Comparison of ENCODE assay signal across 8 mouse cellular contexts in genomic region chr17:34899053-34899889, GRCm38 (mm10). TPM values are rescaled to one million over a fixed set of nuclear protein-coding genes. Genes with fewer than 3 reads are reported as not detected.
DNase-seq lines count a peak whose midpoint lies in the region; ATAC-seq and TF ChIP-seq lines count a peak whose summit lies in the region.
"Had no signal": no experiment of that assay in that cellular context is flagged by ENCODE, and none has a peak within 500 bp of the region (broad histone marks: within the 10 kb centered on the region; RNA-seq: fewer than 3 reads in every experiment).

No protein-coding gene starts in this region.

- no peak for TF ChIP-seq RAD21 in MEL (IDR thresholded peaks at IDR 0.05; ENCODE audit: low read depth, low read length)

- DNase-seq in CD4-positive helper T cell, adult 2 months (ENCODE audit: low read depth, low spot score), result peak; percentile 55
- peak; percentile 68 for DNase-seq in MEL (ENCODE audit: low read depth, low spot score)
- DNase-seq in kidney, postnatal 25 days, result peak; percentile 52 to 74
- peak; percentile 43 for DNase-seq in lung, postnatal 14 days
- DNase-seq in spleen, postnatal 10 days (ENCODE audit: low spot score in 2 of 2), result peak; percentile 51 to 55

- peak overlapping the region; percentile 75 to 88 for H3K4me3 ChIP-seq in MEL (ENCODE audit: control insufficient read depth in 1 of 2, insufficient read depth in 1 of 2, low read depth in 2 of 2, low read length in 2 of 2)
- H3K4me3 ChIP-seq in cortical plate, adult 2 months (ENCODE audit: insufficient read depth, low read length), result peak overlapping the region; percentile 53
- peak overlapping the region; percentile 95 for H3K4me3 ChIP-seq in heart, embryonic 13.5 days

- peak overlapping the region; percentile 86 for H3K9ac ChIP-seq in MEL (ENCODE audit: control insufficient read depth, low read depth, low read length, poor library complexity, severe bottlenecking)
- peak overlapping the region; percentile 99 for H3K9ac ChIP-seq in heart, embryonic 13.5 days

- no peak; a peak in 1 of 4 replicates for TF ChIP-seq POLR2A in MEL (IDR thresholded peaks at IDR 0.05; ENCODE audit: control insufficient read depth in 1 of 2, insufficient read depth in 1 of 2, low read depth in 1 of 2, low read length in 2 of 2, poor library complexity in 1 of 2)
- no peak for TF ChIP-seq POLR2A in cortical plate, adult 2 months (IDR thresholded peaks at IDR 0.05; ENCODE audit: extremely low read depth, insufficient read depth, low read length)

- no peak for ATAC-seq in heart, embryonic 13.5 days (ENCODE audit: extremely low read depth, insufficient number of reproducible peaks, low FRiP score, low TSS enrichment)

- H3K27ac ChIP-seq in MEL (ENCODE audit: control insufficient read depth, low read depth, low read length), result peak overlapping the region; percentile 83
- H3K27ac ChIP-seq in cortical plate, adult 2 months (ENCODE audit: insufficient read depth, low read length), result peak overlapping the region; percentile 79
- H3K27ac ChIP-seq in heart, embryonic 13.5 days (replicated peaks), result peak overlapping the region; percentile 96

- TF ChIP-seq EP300 in MEL (IDR thresholded peaks at IDR 0.05; ENCODE audit: low read depth in 1 of 2, low read length in 2 of 2), result no peak

- WGBS in heart, embryonic 13.5 days, result under 1% methylated on average over 38 of the region's 45 CpGs

- TF ChIP-seq CTCF in MEL (IDR thresholded peaks at IDR 0.05 in 2 of 3, conservative IDR thresholded peaks at IDR 0.05 in 1 of 3; ENCODE audit: control insufficient read depth in 1 of 3, insufficient read depth in 1 of 3, low read depth in 2 of 3, low read length in 3 of 3, poor library complexity in 1 of 3, severe bottlenecking in 1 of 3), result 0 out of 6 replicates have a peak, but pooled peaks of 1 of the 3 experiments have one; percentile 4
- TF ChIP-seq CTCF in cortical plate, adult 2 months (IDR thresholded peaks at IDR 0.05; ENCODE audit: extremely low read depth, insufficient read depth, low read length), result no peak

- no peaks in the 10 kb centered on the region for H3K9me3 ChIP-seq in MEL (replicated peaks; ENCODE audit: insufficient read depth, low read length)
- H3K9me3 ChIP-seq in heart, embryonic 13.5 days, result no peaks in the 10 kb centered on the region

- peak overlapping the region; percentile 85 for H3K4me2 ChIP-seq in heart, embryonic 13.5 days

- H3K36me3 ChIP-seq in MEL (ENCODE audit: control insufficient read depth in 1 of 2, insufficient read depth in 2 of 2, low read length in 2 of 2), result peaks cover 2 to 15% of the 10 kb centered on the region in 2 experiments; a peak in 3 of 4 replicates
- peaks cover 44% of the 10 kb centered on the region for H3K36me3 ChIP-seq in heart, embryonic 13.5 days

- no peaks in the 10 kb centered on the region for H3K27me3 ChIP-seq in MEL (ENCODE audit: control insufficient read depth in 1 of 2, insufficient read depth in 2 of 2, low read length in 2 of 2)
- no peaks in the 10 kb centered on the region for H3K27me3 ChIP-seq in heart, embryonic 13.5 days (replicated peaks)

- H3K4me1 ChIP-seq in MEL (ENCODE audit: control insufficient read depth in 1 of 2, insufficient read depth in 2 of 2, low read length in 2 of 2), result peaks cover 0 to 18% of the 10 kb centered on the region in 2 experiments; a peak in 3 of 4 replicates
- peaks cover 3% of the 10 kb centered on the region; the same call in 1 of the 2 replicates for H3K4me1 ChIP-seq in cortical plate, adult 2 months (ENCODE audit: control insufficient read depth, insufficient read depth, low read length)
- H3K4me1 ChIP-seq in heart, embryonic 13.5 days, result peaks cover 39% of the 10 kb centered on the region

- H3K79me2 ChIP-seq in MEL (ENCODE audit: control insufficient read depth, insufficient read depth, low read length, poor library complexity), result peaks cover 34% of the 10 kb centered on the region

TF ChIP-seq in MEL, 35 proteins besides CTCF, POLR2A, EP300 and RAD21:
- TF ChIP-seq NELFE (IDR thresholded peaks at IDR 0.05; ENCODE audit: low read depth, low read length) (no peak), HCFC1 (IDR thresholded peaks at IDR 0.05; ENCODE audit: low read depth, low read length) (0 out of 2 replicates have a peak, but pooled peaks have one; percentile 42), MAZ (IDR thresholded peaks at IDR 0.05; ENCODE audit: low read depth, low read length) (peak; percentile 61; the same call in 1 of the 2 replicates), MXI1 (IDR thresholded peaks at IDR 0.05; ENCODE audit: low read depth, low read length) (peak; percentile 60; the same call in 1 of the 2 replicates), ELF1 (IDR thresholded peaks at IDR 0.05; ENCODE audit: low read depth, low read length) (no peak), NRF1 (IDR thresholded peaks at IDR 0.05; ENCODE audit: insufficient read depth, low read depth, low read length, poor library complexity, severe bottlenecking) (0 out of 2 replicates have a peak, but pooled peaks have one; percentile 42), CHD1 (IDR thresholded peaks at IDR 0.05; ENCODE audit: low read depth, low read length) (0 out of 2 replicates have a peak, but pooled peaks have one; percentile 5)

RNA-seq across cellular contexts. Expression of gene Ehmt2, which starts 1.0 kb away (rescaled TPM):
- total RNA-seq in MEL (2012; rRNA removed), result 66.6 and 67.4 TPM in 2 replicates
- polyA plus RNA-seq in MEL (2012; ENCODE audit: insufficient read depth in 1 of 2, insufficient read length in 2 of 2, low read depth in 1 of 2, low replicate concordance in 2 of 2, missing spikeins in 1 of 2), result 100 to 1,000 TPM in 1 of 2 experiments, not detected in 1; 113 TPM
- 247 and 264 TPM in 2 replicates for polyA plus RNA-seq in cortical plate, adult 2 months (2012; rRNA removed)
- 38.8 and 42.4 TPM in 2 replicates for polyA plus RNA-seq in heart, embryonic 13.5 days (2015; fragmentation: Nextera tagmentation; extraction: Ambion mirVana)

RNA-seq across cellular contexts. Expression of gene C2, which starts 1.2 kb away (rescaled TPM):
- total RNA-seq in MEL (2012; rRNA removed), result 1.6 and 2.2 TPM in 2 replicates
- polyA plus RNA-seq in MEL (2012; ENCODE audit: insufficient read depth in 1 of 2, insufficient read length in 2 of 2, low read depth in 1 of 2, low replicate concordance in 2 of 2, missing spikeins in 1 of 2), result 1 to 10 TPM in 1 of 2 experiments, not detected in 1; 9.4 TPM
- polyA plus RNA-seq in cortical plate, adult 2 months (2012; rRNA removed), result 3.2 and 3.4 TPM in 2 replicates
- polyA plus RNA-seq in heart, embryonic 13.5 days (2015; fragmentation: Nextera tagmentation; extraction: Ambion mirVana), result 0.84 and 1.9 TPM in 2 replicates

RNA-seq across cellular contexts. Expression of gene Slc44a4, which starts 15.0 kb away (rescaled TPM):
- 0.12 TPM in 1 of 2 replicates, not detected in the other for total RNA-seq in MEL (2012; rRNA removed)
- polyA plus RNA-seq in MEL (2012; ENCODE audit: insufficient read depth in 1 of 2, insufficient read length in 2 of 2, low read depth in 1 of 2, low replicate concordance in 2 of 2, missing spikeins in 1 of 2), result under 1 TPM in 1 of 2 experiments, not detected in 1; 0.06 TPM
- 0.46 and 0.49 TPM in 2 replicates for polyA plus RNA-seq in cortical plate, adult 2 months (2012; rRNA removed)
- 0.15 TPM in 1 of 2 replicates, not detected in the other for polyA plus RNA-seq in heart, embryonic 13.5 days (2015; fragmentation: Nextera tagmentation; extraction: Ambion mirVana)
- total RNA-seq: gastrocnemius, postnatal 4 days had no signal

RNA-seq across cellular contexts. Expression of gene Gm20547, which starts 17.4 kb away (rescaled TPM):
- total RNA-seq in MEL (2012; rRNA removed), result not detected in 2 replicates
- polyA plus RNA-seq in MEL (2012; ENCODE audit: insufficient read depth in 1 of 2, insufficient read length in 2 of 2, low read depth in 1 of 2, low replicate concordance in 2 of 2, missing spikeins in 1 of 2), result under 1 TPM in 1 of 2 experiments, not detected in 1; 0.03 TPM
- polyA plus RNA-seq in cortical plate, adult 2 months (2012; rRNA removed), result 0.04 and 0.13 TPM in 2 replicates
- polyA plus RNA-seq in heart, embryonic 13.5 days (2015; fragmentation: Nextera tagmentation; extraction: Ambion mirVana), result not detected in 2 replicates
- total RNA-seq: gastrocnemius, postnatal 4 days had no signal

RNA-seq across cellular contexts. Expression of gene Zbtb12, which starts 20.0 kb away (rescaled TPM):
- 6.6 and 7.6 TPM in 2 replicates for total RNA-seq in MEL (2012; rRNA removed)
- 10 to 100 TPM in 1 of 2 experiments, not detected in 1; 24.3 TPM for polyA plus RNA-seq in MEL (2012; ENCODE audit: insufficient read depth in 1 of 2, insufficient read length in 2 of 2, low read depth in 1 of 2, low replicate concordance in 2 of 2, missing spikeins in 1 of 2)
- 4.8 and 4.9 TPM in 2 replicates for polyA plus RNA-seq in cortical plate, adult 2 months (2012; rRNA removed)
- polyA plus RNA-seq in heart, embryonic 13.5 days (2015; fragmentation: Nextera tagmentation; extraction: Ambion mirVana), result 1.5 and 2.0 TPM in 2 replicates
